Mouse (Mus musculus): Measurements from ENCODE around the gene Fig4. TPM values are rescaled to one million over a fixed set of nuclear protein-coding genes. Genes with fewer than 3 reads are reported as not detected.

Gene Fig4
- polyA plus RNA-seq, 1 experiment from 2014 or later, result 31.2 TPM

DNA sequence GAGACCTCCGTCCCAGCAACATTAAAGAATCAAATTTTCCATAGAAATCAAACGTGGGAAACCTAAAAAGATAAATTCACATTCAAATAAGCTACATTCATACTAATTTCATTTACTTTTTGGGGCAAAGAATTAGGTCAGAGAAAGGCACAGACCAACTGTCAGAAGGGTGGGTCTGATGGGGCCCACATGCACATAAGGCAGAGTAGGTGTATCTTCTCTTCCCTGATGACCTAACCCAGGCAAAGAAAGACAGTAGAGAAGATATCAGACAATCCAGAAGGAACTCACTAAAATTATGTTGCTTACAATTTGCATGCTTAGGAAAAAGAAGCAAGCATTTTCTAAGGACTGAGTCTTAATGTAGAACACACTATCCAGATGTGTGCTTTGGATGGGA lies 67.9 kb downstream of the Fig4 start:
- Histone ChIP-seq H3K4me3 (ENCODE audit: low read length) (no peak overlapping the region), H3K4me1 (ENCODE audit: control insufficient read depth, insufficient read depth, low read depth, low read length) (no peaks in the 10 kb centered on the region), H3K9me3 (ENCODE audit: control insufficient read depth, low read length) (no peaks in the 10 kb centered on the region), H3K36me3 (ENCODE audit: control insufficient read depth, insufficient read depth, low read length) (peaks cover 7% of the 10 kb centered on the region), H3K9ac (ENCODE audit: low read depth, low read length) (no peak overlapping the region), H3K27me3 (replicated peaks; ENCODE audit: control insufficient read depth, insufficient read depth, low read length) (no peaks in the 10 kb centered on the region), H3K4me2 (ENCODE audit: low read length) (no peak overlapping the region), H3K27ac (ENCODE audit: low read depth, low read length) (no peak overlapping the region)
- ATAC-seq, result no peak
- 89% methylated on average over 2 of the region's 2 CpGs for WGBS

DNA sequence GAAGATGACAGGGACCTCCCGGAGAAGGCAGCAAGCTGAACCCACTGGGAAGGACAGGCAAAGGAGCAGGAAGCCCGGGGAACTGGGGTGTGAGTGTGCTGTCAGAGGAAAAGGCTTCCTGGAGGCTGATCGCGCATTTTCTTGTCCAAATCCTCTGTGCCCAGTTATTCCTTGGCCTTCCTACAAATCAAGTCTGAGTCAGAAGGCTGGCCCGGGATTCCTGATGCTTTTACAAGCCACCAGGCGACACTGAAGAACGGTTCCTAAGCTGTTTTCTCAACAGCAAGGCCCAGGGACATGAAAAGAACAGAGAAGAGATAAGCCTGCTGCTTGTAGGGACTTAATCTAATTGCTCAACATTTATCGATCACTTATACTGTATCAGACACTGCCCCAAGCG lies 68.5 kb downstream of the Fig4 start:
- no peak overlapping the region for H3K4me3 ChIP-seq (ENCODE audit: low read length)
- H3K36me3 ChIP-seq (ENCODE audit: control insufficient read depth, insufficient read depth, low read length), result peaks cover 5% of the 10 kb centered on the region; the same call in 1 of the 2 replicates
- no peak overlapping the region for H3K9ac ChIP-seq (ENCODE audit: low read depth, low read length)
- H3K27ac ChIP-seq (ENCODE audit: low read depth, low read length), result no peak overlapping the region
- no peak overlapping the region for H3K4me2 ChIP-seq (ENCODE audit: low read length)
- no peaks in the 10 kb centered on the region for H3K9me3 ChIP-seq (ENCODE audit: control insufficient read depth, low read length)
- no peak for ATAC-seq
- no peaks in the 10 kb centered on the region for H3K27me3 ChIP-seq (replicated peaks; ENCODE audit: control insufficient read depth, insufficient read depth, low read length)
- 84% methylated on average over 9 of the region's 9 CpGs for WGBS
- H3K4me1 ChIP-seq (ENCODE audit: control insufficient read depth, insufficient read depth, low read depth, low read length), result no peaks in the 10 kb centered on the region

DNA sequence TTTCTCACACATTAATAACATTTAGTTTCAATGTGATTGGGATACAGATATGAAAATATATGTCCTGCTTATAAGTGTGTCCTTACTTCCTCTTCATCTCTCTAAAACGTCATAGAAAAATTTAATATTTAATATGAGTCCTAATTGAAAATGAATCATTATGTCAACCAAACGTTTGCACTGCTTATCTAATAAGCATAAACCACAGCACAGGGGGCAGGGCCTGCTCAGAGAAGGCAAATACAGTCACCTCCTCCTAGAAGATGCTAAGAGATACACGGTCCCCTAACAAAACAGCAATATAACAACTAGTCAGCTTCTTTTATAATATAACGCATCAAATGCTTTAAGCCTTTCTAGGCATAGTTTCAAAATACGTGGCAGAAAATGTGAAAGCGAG lies 69.9 kb downstream of the Fig4 start:
- WGBS, result 88% methylated on average over 6 of the region's 6 CpGs
- Histone ChIP-seq H3K36me3 (ENCODE audit: control insufficient read depth, insufficient read depth, low read length) (peaks cover under 1% of the 10 kb centered on the region; the same call in 1 of the 2 replicates), H3K27ac (ENCODE audit: low read depth, low read length) (no peak overlapping the region), H3K27me3 (replicated peaks; ENCODE audit: control insufficient read depth, insufficient read depth, low read length) (no peaks in the 10 kb centered on the region), H3K9me3 (ENCODE audit: control insufficient read depth, low read length) (no peaks in the 10 kb centered on the region), H3K9ac (ENCODE audit: low read depth, low read length) (no peak overlapping the region), H3K4me1 (ENCODE audit: control insufficient read depth, insufficient read depth, low read depth, low read length) (no peaks in the 10 kb centered on the region), H3K4me2 (ENCODE audit: low read length) (no peak overlapping the region), H3K4me3 (ENCODE audit: low read length) (no peak overlapping the region)
- no peak for ATAC-seq

DNA sequence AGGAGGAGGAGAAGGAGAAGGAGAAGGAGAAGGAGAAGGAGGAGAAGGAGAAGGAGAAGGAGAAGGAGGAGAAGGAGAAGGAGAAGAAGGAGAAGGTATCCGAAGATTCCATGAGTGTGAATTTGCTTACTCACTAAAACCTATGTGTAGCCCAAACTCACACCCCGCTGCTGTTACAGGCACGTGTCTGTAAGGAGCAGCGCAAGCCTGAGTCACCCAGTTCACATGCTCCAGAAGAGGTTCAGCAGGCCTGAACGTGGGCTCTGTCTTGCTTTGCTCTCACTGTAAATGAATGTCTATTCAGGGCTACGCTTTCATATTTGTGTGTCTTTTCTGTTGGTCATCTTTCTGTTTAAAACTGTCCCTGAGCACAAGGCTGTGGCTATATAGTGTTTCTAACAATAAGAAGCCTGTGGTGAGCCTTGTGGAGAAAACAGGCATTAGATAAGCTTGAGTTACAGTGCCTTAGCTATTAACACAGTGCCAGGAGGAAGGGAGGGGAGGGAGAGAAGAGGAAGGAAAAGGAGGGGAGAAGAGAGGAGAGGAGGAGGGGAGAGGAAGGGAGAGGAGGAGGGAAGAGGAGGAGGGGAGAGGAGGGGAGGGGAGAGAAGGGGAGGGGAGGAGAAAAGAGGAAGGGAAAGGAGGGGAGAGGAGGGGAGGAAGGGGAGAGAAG lies 71.8 kb downstream of the Fig4 start:
- Histone ChIP-seq H3K9ac (ENCODE audit: low read depth, low read length) (no peak overlapping the region), H3K4me1 (ENCODE audit: control insufficient read depth, insufficient read depth, low read depth, low read length) (no peaks in the 10 kb centered on the region), H3K4me2 (ENCODE audit: low read length) (no peak overlapping the region), H3K27ac (ENCODE audit: low read depth, low read length) (no peak overlapping the region), H3K4me3 (ENCODE audit: low read length) (no peak overlapping the region), H3K36me3 (ENCODE audit: control insufficient read depth, insufficient read depth, low read length) (peaks cover 2% of the 10 kb centered on the region; the same call in 1 of the 2 replicates), H3K27me3 (replicated peaks; ENCODE audit: control insufficient read depth, insufficient read depth, low read length) (no peaks in the 10 kb centered on the region), H3K9me3 (ENCODE audit: control insufficient read depth, low read length) (no peaks in the 10 kb centered on the region)
- no peak for ATAC-seq
- WGBS, result 77% methylated on average over 6 of the region's 6 CpGs

DNA sequence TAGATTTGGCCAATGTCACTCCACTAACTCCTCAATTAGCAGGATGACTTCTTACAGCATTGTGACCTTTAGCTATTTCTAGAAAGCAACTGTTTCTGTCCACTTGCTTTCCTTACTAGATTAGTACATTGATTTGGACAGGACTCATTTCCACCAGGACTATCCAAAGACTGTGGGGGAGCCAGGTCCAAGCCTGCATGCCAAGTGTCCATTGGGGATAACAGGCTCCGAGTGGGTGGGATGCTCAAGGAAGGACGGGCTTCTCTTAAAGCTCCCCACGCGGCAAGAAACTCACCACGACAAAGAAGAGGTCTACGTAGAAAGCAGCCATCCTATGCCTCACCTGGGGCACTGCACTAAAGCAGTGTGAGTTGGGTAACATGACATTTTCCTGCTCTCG lies 75.4 kb downstream of the Fig4 start:
- H3K4me2 ChIP-seq (ENCODE audit: low read length), result no peak overlapping the region
- 88% methylated on average over 7 of the region's 7 CpGs for WGBS
- ATAC-seq, result no peak

DNA sequence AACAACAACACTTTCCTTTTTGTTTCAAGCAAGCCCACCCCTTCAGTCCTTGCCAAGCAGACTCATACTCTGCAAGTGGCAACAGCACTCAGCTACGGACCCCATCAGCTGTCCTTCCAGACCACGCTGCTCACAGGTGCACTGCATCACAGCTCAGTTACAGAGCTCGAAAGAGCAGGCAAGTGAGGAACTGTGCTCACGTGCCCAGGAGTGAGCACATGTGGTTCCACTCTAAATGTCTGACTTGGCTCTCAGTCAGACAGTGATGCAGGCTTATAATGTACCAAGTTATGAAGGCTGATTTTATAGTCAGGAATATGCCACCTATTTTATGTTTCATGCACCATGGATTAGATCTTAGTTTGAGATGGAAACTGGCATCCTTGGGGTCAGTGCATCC lies 79.6 kb downstream of the Fig4 start:
- WGBS, result 85% methylated on average over 4 of the region's 4 CpGs
- Histone ChIP-seq H3K27ac (ENCODE audit: low read depth, low read length) (no peak overlapping the region), H3K4me3 (ENCODE audit: low read length) (no peak overlapping the region), H3K27me3 (replicated peaks; ENCODE audit: control insufficient read depth, insufficient read depth, low read length) (no peaks in the 10 kb centered on the region), H3K36me3 (ENCODE audit: control insufficient read depth, insufficient read depth, low read length) (peaks cover 6% of the 10 kb centered on the region; the same call in 1 of the 2 replicates), H3K4me2 (ENCODE audit: low read length) (no peak overlapping the region), H3K9ac (ENCODE audit: low read depth, low read length) (no peak overlapping the region), H3K9me3 (ENCODE audit: control insufficient read depth, low read length) (no peaks in the 10 kb centered on the region), H3K4me1 (ENCODE audit: control insufficient read depth, insufficient read depth, low read depth, low read length) (no peaks in the 10 kb centered on the region)
- ATAC-seq, result no peak

More for the DNA sequence above, 75.4 kb downstream of the Fig4 start:
- Histone ChIP-seq H3K27me3 (replicated peaks; ENCODE audit: control insufficient read depth, insufficient read depth, low read length) (no peaks in the 10 kb centered on the region), H3K4me1 (ENCODE audit: control insufficient read depth, insufficient read depth, low read depth, low read length) (no peaks in the 10 kb centered on the region), H3K27ac (ENCODE audit: low read depth, low read length) (no peak overlapping the region; the same call in 1 of the 2 replicates), H3K36me3 (ENCODE audit: control insufficient read depth, insufficient read depth, low read length) (peaks cover 6% of the 10 kb centered on the region; the same call in 1 of the 2 replicates), H3K9me3 (ENCODE audit: control insufficient read depth, low read length) (no peaks in the 10 kb centered on the region), H3K4me3 (ENCODE audit: low read length) (no peak overlapping the region), H3K9ac (ENCODE audit: low read depth, low read length) (no peak overlapping the region)

DNA sequence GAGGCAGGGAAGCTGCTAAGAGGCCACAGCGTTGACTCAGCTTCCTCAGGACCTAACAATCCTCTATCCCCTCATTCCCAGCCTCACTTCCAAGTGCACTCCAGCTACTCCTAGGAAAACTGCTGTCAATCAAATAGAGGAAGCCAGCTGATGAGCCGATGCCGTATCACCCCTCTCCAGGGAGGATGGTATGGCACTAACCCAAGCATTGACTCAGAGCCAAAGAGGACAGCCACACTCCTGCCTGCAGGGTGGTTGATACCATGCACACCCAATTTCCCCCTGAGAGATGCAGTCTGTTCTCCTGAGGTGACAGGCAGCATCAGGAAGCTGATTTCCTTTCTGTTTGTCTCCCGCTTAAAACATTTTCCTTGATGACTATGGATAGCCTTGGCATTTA lies 81.9 kb downstream of the Fig4 start:
- no peak overlapping the region for H3K9ac ChIP-seq (ENCODE audit: low read depth, low read length)
- H3K9me3 ChIP-seq (ENCODE audit: control insufficient read depth, low read length), result no peaks in the 10 kb centered on the region
- H3K27ac ChIP-seq (ENCODE audit: low read depth, low read length), result no peak overlapping the region
- no peak for ATAC-seq
- H3K4me1 ChIP-seq (ENCODE audit: control insufficient read depth, insufficient read depth, low read depth, low read length), result no peaks in the 10 kb centered on the region
- no peak overlapping the region for H3K4me2 ChIP-seq (ENCODE audit: low read length)
- H3K36me3 ChIP-seq (ENCODE audit: control insufficient read depth, insufficient read depth, low read length), result 0 out of 2 replicates have a peak, but pooled peaks cover 4% of the 10 kb centered on the region
- H3K4me3 ChIP-seq (ENCODE audit: low read length), result no peak overlapping the region
- H3K27me3 ChIP-seq (replicated peaks; ENCODE audit: control insufficient read depth, insufficient read depth, low read length), result no peaks in the 10 kb centered on the region
- 56% methylated on average over 4 of the region's 4 CpGs for WGBS

DNA sequence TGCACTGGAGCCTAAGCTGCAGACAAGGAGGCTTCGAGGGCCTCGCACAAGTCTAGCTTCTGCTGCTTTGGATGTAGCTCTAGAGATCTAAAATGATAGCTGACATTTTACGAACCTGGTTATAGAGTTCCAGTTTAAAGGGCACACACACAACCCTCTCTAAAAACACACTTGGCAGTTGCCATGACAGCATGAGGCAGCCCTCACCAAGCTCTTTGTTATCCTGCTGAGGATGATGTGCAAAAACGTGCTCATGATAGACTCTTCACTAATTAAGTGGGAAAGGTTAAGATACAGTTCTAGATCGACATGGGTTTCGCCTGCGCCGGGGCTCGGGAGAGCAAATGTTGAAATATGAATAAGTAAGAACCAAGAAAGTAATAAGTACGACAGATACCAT lies 84.2 kb downstream of the Fig4 start:
- H3K27me3 ChIP-seq (replicated peaks; ENCODE audit: control insufficient read depth, insufficient read depth, low read length), result no peaks in the 10 kb centered on the region
- H3K27ac ChIP-seq (ENCODE audit: low read depth, low read length), result no peak overlapping the region

DNA sequence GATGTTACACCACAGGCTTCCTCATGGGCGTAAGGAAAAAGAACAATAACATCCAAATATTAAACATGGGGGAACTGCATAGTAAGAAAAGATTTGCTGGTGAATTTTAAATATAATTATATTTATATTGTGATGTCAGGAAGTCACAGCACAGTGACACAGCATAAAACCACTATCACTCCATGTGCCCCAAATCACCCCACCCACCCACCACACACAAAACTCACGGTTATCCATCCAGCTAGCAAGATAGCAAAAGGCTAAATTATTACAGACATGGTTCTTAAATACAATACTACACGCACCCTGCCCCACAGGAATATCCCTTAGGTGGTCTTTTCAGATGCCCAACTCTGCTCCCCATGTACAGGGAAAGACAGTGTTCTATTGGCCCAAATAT lies 89.0 kb downstream of the Fig4 start:
- Histone ChIP-seq H3K9me3 (ENCODE audit: control insufficient read depth, low read length) (no peaks in the 10 kb centered on the region), H3K36me3 (ENCODE audit: control insufficient read depth, insufficient read depth, low read length) (no peaks in the 10 kb centered on the region), H3K27ac (ENCODE audit: low read depth, low read length) (no peak overlapping the region), H3K4me3 (ENCODE audit: low read length) (no peak overlapping the region), H3K4me2 (ENCODE audit: low read length) (no peak overlapping the region), H3K27me3 (replicated peaks; ENCODE audit: control insufficient read depth, insufficient read depth, low read length) (no peaks in the 10 kb centered on the region), H3K9ac (ENCODE audit: low read depth, low read length) (no peak overlapping the region), H3K4me1 (ENCODE audit: control insufficient read depth, insufficient read depth, low read depth, low read length) (no peaks in the 10 kb centered on the region; the same call in 1 of the 2 replicates)
- no peak for ATAC-seq
- WGBS, result 67% methylated on average over 3 of the region's 3 CpGs

More for the DNA sequence above, 84.2 kb downstream of the Fig4 start:
- Histone ChIP-seq H3K4me1 (ENCODE audit: control insufficient read depth, insufficient read depth, low read depth, low read length) (no peaks in the 10 kb centered on the region), H3K9ac (ENCODE audit: low read depth, low read length) (no peak overlapping the region), H3K4me2 (ENCODE audit: low read length) (no peak overlapping the region), H3K4me3 (ENCODE audit: low read length) (no peak overlapping the region), H3K9me3 (ENCODE audit: control insufficient read depth, low read length) (no peaks in the 10 kb centered on the region), H3K36me3 (ENCODE audit: control insufficient read depth, insufficient read depth, low read length) (0 out of 2 replicates have a peak, but pooled peaks cover 4% of the 10 kb centered on the region)
- no peak for ATAC-seq
- WGBS, result 76% methylated on average over 10 of the region's 10 CpGs

Measured in hindbrain, embryonic 16.5 days (tissue).